Mouse (Mus musculus): ENCODE results near the gene Kirrel3.

The Kirrel3 gene

DNA sequence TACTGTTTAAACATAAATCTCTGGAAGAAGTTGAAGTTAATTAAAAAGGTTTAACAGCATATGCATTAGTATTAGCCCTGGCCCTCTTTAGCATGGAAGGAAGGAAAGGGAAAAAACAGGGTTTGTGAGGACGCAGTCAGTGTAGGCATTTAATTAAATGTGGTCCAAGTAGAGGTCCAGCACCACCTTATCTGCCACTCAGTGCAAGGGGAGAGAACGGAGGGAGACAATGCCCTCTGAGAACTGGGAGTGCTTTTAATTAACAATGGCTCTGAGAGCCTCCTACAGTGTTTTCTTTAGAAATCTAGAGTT lies 339.4 kb downstream of the Kirrel3 start:
- no peak for DNase-seq (ENCODE audit: low spot score)

DNA sequence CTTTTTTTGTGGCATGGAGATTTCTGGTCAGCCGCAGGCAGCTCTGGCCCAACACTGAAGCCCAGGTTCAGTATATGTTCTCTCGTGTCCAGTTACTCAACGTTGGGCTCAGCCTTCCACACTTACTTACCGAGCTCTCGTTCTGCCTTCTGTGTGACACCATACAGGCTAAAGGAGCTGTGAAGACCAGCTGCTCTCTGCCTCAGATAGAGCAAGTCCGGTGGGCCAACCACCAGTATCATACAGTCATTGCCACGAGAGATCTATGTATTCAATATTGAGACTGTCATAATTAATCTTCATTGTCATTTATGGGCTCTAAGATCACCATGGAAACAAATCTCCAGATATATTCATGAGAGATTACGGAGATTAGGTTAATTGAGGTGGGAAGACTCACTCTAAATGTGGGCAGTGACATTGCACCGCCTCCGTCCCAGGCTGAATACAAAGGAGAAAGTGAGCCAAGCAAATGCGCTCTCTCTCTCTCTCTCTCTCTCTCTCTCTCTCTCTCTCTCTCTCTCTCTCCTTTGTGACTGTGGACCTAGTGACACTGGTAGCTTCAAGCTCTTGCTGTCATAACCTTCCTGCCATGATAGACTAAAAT lies 339.8 kb downstream of the Kirrel3 start:
- peak; percentile 75 for DNase-seq (ENCODE audit: low spot score)

DNA sequence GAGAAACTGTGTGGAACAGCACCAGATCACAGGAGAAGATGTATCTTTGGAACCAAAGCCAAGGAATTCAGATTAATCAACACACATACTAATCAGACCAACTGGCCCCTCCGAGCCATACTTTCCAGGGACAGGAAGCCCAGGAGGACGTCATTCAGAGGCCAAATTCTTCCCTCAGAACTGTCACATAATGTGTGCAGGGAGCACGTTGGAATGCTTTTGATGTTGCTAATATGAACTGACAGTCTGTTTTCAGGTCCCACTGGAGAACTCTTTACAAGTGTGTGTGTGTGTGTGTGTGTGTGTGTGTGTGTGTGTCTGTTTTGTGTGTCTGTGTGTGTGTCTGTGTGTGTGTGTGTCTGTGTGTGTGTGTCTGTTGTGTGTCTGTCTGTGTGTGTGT lies 345.0 kb downstream of the Kirrel3 start:
- peak; percentile 43 for DNase-seq (ENCODE audit: low spot score)

DNA sequence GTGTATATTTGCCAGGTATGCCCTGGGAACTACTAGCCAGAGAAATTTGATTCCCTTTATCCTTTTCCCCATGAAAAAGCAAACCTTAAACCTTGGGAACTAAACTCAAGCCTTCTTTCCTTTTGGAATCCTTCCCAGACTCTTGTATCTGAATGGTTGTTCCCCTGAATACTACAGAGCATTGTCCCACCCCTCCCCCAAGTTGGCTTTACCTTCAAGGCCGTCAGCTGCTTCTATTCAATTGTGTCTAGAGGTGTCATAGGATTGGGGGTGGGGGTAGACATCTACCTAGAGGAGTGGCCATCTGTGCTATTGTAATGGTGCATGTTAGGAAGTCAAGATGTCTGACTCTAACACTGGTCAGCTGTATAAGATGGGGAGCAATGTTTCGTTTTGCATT lies 351.1 kb downstream of the Kirrel3 start:
- DNase-seq (ENCODE audit: low spot score) = no peak

DNA sequence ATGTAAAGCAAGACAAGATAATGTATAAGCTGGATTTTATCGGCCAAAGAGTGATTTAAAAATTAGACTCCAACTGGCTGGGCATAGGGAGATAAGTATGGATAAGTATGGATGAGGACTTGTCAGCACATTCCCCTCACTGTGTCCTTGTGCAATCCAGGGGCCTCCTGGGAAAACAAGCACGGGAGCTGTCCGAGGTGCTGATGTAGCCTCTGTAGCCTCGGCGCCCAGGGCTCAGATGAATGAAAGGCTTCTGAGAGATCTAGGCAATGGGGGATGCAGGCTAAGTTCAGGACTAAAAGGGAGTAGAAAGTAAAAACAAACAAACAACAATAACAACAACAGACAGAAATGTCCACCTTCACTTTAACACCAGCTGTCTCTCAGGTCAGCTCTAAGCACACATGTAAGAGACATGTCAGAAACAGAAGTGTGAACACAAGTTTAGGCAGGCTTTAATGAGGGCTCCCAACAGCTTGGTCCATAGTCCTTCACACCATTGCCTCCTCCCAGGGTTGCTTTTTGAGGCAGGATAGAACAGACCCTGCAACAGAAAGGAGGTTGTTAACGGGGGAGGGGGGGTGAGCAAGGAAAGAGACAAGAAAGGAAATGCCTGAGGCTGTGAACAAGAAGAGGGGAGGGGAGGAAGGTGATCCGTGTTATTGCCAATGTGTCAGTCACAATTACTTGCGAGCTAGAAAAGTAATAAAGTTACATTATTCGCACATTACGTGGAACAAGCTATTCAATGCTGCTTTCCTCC lies 352.2 kb downstream of the Kirrel3 start:
- peak; percentile 85 for DNase-seq (ENCODE audit: low spot score)

DNA sequence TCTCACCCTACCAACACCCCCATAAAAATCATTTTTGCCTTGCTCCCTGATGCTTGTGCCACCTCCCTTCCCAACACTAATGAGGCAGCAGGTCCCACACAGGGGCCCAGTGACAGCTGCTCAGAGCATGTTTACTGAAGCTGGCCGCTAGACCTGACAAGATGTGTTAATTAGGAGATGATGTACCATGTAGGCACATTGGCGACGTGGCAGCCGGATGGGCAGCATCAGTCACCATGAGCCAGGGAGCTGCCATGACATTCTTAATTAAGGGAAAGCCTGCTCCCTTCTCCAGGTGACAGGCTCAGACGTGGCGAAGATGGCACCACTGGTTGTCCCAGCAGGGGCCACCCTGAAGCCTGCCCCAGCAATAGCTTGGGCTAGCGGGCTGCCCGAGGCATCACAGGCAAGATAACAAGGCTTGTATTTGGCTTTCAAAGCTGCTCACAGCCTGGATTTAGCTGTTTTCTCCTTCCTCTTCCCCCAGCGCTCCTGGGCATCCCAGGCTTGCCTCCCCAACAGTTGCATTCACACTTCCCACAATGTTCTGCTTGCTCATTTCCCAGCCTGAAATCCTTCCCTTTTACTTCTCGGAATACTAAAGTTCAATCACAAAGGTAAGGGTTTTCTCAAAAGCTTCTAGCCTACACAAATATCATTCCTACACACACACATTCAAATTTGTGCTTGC lies 357.7 kb downstream of the Kirrel3 start:
- DNase-seq (ENCODE audit: low spot score) = no peak

DNA sequence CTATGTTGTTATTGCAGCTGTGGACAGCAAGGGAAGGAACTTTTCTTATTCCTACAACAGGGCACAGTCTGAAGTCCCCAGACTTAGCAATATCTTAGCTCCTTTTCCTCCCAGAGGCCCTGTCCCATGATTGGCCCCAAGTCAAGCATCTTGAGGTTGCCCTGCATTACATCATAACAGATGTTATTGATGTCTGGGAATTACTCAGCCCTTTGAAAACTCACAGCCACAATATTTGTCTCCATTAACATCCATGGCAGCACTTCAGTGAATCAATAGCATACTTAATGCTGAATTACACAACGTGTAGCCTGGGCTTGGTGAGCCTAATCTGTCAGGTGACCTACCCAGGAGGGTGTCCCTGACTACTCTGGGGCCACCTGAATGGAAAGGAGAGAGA lies 360.7 kb downstream of the Kirrel3 start:
- DNase-seq (ENCODE audit: low spot score) = no peak

DNA sequence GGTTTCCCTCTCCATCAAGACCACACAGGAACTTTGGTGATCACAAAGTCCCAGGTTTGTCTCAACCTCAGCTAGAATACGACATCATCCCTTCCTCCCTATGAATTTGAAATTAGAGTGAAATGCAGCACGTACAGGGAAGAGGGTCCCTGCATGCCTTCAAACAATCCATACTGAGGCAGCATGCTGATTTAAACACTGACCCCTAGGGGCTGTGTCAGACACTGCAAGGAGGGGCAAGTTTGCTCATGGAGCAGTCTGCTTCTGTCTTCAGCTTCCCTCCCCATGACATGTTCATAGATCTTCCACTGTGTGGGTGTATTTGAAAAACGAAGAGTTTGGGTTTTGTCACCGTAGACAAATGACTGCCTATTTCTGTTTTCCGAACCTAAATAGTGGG lies 362.0 kb downstream of the Kirrel3 start:
- peak; percentile 59 for DNase-seq (ENCODE audit: low spot score)

DNA sequence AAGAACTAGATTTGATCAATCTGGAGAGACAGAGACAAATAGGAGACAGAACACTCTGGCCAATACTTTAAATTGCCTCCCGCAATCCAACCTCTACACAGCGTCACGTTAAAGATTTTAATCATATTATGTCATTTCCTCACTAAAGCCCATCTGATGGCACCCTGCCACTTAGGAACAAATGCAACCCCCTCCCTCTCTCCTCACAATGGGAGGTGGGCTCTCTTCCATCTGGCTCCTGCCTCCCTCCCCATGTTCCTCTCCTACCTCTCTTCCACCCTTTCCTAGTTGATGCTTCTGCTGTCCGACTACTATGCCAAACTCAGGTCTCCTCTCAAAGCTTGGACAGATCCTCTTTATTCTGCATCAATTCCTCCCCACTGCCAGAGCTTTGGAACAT lies 365.4 kb downstream of the Kirrel3 start:
- DNase-seq (ENCODE audit: low spot score) = no peak

DNA sequence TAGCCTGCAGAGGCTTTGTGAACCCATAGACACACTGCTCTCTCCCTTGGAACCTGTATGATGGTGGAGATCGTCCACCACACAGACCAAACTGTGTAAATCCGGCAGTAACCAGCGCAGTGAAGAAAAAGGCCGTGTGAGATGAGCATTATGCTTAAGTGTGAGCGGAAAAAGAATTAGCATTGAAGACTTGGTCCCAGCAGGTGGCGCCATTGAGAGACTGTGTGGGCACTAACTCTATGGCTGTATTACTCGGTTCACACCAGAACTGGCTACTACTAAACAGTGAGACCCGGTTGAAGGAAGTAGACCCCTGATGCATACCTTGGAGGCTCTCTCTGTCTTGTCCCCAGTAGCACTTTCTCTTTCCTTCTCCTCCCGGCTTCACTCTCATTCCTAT lies 371.9 kb downstream of the Kirrel3 start:
- DNase-seq (ENCODE audit: low spot score) = peak; percentile 68

DNA sequence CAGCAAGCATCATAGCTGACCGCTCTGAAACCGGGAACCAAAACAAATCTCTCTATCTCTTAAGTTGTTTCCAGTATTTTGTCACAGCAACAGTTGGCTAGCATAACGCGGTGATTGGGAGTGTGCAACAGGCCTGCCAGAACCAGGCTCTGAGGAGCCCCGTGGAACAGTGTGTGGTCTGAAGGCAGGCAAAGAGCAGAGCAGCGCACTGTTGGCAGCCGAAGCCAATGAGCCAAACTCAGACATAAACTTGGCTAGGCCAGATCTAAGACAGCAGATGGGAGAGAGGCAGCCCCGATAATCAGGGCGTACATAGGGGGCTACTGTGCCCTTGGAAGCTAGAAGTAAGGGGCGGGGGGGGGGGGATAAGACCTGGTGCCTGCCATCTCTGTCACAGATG lies 372.4 kb downstream of the Kirrel3 start:
- DNase-seq (ENCODE audit: low spot score) = no peak

DNA sequence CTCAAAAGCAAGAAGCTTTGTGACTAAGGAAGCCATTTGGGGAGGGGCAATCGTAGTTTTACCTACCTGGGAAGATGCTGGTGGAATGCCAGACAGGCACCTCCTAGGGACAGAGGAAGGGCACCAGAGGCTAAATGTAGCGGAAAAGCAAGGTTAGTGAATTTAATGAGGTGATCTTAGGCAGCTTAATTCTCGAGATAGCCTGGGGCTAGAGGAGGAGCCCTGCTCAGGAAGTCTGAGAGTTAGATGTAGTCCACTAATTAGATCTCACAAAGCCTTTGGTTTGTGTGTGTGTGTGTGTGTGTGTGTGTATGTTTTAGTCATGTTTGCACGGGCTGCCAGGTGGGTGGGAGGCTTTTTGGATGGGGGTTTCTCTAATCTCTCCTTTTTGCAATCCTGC lies 375.2 kb downstream of the Kirrel3 start:
- no peak for DNase-seq (ENCODE audit: low spot score)

DNA sequence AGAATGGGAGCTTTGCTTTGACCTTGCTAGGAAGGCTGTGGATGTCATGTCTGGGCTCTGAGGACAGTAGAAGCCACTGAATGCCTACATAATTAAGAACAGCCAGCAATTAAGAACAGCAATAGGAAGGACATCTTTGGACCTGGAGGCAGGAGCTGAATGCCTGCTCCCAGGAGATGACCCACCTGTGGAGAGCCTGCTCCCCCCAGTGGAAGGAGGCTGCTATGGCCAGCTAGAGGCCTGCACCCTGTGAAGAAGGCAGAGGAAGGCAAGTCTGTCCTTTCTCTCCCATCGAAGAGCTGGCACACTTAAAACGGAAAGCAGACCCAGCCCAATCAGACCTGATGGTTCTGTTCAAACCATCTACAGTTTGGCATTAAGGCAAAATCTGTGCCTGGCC lies 376.1 kb downstream of the Kirrel3 start:
- peak; percentile 47 for DNase-seq (ENCODE audit: low spot score)

DNA sequence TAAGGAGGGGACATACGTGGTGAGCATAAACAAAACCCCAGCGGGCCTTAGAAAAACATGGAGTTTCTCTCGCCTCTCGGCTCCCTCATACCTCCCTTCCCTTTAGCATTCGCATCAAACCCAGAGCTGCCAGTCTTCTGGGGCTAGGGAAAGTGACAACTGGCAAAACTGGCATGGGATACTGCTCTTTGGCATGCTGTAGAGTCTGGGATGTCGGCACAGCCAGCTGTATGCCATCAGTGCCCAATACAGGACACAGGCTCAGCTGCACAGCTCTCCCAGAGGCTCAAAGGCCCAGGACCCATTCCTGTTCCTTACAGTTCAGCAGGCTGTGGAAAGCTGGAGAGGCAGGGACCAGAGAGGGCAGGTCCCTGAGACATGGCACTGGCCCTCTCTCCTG lies 379.9 kb downstream of the Kirrel3 start:
- no peak for DNase-seq (ENCODE audit: low spot score)

DNA sequence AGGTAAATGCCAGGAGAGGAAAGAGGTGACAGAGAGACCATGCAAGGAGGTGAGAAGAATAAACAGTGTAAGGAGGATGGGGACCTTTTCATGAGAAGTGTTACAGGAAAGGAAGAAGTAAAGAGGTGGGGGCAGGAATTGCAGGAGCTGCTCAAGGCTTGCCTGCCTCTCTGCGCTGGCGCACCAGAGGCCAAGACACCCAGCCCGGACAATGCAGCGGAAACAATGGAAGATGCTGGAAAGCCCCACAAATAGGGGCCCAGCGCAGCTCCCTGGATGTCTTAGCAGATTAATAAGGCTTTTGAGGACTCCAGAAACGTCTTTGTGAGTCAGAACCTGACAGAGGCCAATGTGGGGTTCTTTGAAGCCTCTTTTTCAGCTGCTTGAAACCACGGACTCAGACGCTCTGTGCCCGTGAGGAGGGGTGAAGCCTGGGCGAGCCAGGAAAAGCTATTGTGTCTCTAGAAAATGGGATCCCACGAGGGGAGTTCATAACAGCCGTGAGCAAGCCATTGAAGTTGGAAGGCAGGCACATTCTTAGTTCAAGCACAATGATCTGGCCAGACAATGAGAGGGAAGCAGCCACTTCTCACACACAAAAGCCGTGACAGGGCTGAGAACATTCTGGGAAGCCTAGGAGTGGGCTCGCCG lies 385.7 kb downstream of the Kirrel3 start:
- DNase-seq (ENCODE audit: low spot score) = peak; percentile 63

DNA sequence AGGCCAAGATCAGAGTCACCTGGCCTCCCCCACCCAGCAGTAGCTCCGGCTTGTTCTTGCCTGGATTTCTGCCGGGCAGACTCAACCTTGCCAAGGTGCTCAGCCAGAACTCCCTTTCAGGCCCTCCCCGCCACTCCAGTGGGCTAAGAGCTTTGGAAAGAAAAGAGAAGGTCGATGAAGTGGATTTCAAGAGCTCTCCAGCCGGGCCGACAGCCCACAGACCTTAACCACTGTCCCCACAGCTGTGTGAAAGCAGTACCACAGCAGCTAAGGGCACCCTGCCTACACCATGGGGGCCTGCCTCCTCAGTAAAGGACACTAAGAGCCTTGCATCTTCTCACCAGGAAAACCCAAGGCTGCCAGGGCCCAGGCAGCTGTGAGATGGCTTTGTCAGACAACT lies 389.5 kb downstream of the Kirrel3 start:
- no peak for DNase-seq (ENCODE audit: low spot score)

DNA sequence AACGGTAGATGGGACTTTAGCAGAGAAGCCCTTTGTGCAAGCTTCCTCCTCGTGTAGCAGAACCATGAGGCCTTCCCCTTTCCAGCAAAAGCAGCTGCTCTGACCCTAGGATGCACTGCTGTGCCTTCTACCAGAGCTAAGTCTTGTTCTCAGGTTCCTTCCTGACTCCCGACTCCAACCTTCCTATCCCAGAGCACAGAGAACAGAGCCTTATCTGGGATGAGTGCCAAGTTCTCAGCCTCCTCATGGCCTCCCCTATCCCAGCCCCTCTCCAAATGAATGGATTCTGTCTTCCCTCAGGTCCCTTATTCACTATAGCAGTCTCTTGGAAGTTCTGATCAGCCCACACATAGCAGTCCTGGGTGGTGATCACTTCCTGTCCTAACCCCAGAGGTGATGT lies 391.5 kb downstream of the Kirrel3 start:
- DNase-seq (ENCODE audit: low spot score) = no peak

DNA sequence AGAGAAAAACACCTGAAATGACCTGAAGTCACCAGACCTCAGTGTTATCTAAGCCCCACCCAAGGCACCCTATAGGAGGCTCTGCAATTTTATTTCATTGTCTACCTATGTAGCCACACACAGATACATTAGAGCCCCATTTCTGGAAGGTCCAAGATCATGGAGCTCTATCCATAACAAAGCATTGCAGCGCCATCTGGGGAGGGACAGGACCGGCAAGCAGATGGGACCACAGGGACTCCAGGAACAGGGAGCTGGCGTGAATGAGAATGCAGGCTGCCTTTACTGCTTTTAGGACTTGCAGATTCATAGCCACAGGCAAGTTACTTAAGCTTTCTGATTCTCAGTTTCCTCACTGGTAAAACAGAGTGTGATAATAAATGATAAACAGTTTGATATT lies 392.1 kb downstream of the Kirrel3 start:
- DNase-seq (ENCODE audit: low spot score) = no peak

DNA sequence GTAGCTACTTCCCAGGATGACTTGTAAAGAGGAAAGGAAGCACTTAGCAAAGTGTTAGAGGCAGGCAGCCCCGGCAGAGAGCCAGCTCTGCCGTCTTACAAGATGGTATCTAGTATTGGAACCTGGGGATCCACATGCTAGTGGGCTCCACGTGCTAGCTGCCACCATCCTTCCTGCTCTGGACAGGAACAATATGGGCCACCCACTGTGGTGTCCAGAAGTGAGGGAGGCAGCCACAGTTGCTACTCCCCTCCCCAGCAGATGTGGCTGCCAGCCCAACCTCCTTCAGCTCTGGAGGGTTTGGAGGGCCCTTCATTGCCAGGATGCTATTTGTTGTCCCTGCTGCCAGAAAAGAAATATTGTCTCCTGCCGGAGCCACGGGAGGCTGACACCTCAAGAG lies 396.1 kb downstream of the Kirrel3 start:
- no peak for DNase-seq (ENCODE audit: low spot score)

DNA sequence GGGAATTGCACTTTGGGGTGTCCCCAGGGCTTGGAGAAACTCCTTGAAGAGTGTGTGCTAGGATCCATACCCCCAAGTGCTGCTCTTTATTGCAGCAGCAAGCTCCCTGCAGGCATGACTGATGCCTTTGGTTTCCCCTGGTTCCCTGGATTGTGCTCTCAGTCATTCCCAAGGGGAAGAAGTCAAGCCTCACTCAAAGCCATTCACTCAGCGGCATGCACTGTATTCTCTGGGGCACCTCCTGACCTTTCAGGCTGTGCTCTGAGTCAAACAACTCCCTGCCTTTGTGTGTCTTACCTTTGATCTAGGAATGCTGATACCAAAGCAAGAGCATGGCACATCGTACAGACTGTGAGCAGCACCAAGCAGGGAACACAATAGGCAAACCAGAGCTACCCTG lies 396.5 kb downstream of the Kirrel3 start:
- no peak for DNase-seq (ENCODE audit: low spot score)

DNA sequence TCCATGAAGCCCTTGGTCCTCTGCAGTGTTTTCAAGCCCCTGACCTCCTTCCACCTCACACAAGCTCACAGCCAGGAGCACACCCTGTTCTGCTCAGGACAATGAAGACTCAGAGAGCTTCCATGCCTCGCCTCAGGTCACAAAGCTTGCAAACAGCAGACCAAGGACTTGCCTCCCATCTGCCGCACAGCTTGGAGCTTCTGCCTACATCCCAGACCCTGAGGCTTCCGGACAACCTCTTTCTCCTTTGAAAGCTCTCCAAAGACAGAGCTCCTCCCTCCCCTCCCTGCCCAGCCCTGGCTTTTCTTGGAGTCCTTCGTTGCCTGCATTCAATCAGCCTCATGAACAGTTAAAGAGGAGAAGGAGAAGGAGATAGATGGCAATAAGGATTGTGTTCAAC lies 397.4 kb downstream of the Kirrel3 start:
- DNase-seq (ENCODE audit: low spot score) = no peak

DNA sequence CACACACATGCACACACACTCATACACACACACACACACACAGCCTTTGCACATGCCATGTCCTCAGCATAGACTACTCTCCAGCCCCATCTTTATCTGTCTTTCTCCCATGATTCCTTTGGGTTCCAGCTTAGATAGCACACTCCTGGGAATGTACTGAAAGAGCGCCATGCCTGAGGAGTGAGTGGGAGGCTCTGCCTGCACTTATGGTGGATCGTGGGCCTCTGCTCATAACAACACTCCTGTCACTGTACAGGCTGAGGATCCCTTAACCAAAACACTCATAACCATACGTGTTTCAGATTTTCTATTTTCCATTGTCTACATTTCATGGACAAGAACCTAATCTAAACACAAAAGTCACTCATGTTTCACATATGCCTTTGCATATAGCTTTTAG lies 398.6 kb downstream of the Kirrel3 start:
- no peak for DNase-seq (ENCODE audit: low spot score)

DNA sequence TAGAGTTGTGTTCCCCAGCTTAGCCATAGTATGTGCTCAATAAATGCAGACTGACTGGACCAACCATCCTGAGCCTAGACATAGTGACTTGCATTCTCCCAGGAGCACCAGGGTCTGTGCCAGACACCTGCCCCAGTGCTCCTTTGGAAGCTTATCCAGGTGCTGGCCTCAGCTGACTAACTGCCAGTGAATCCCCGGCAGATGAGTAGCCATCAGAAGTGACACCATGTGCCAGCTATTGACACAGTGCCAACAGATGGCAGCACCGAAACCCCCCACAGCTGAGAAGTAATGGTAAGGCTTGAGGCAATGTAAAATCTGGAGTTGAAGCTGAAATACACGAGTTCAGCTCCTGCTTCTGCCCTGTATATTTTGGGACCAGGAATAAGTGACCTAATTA lies 399.2 kb downstream of the Kirrel3 start:
- DNase-seq (ENCODE audit: low spot score) = no peak
